Mouse (Mus musculus) erythroblast, embryonic 14.5 days (primary cell): ENCODE results near the gene Mcrip2.

ENCODE experiments used
- GATA1 ChIP-seq: IDR thresholded peaks from 2 replicates; pipeline ENCODE4 v1.6.1; 2012; ENCODE audit warnings: low read length, inconsistent platforms, mixed read lengths
- TAL1 ChIP-seq: IDR thresholded peaks from 3 replicates; pipeline ENCODE4 v1.6.1; 2012; ENCODE audit warnings: low read length, inconsistent platforms, mixed read lengths

- TF ChIP-seq GATA1 (no peak), TAL1 (no peak)
Measured at GRCm38 (mm10) chr17:25837533-25837932, 31.0 kb downstream of the Mcrip2 start.
